Mouse (Mus musculus) cerebellum, adult 2 months (tissue): ENCODE data around the gene Epha4.

Experiments
- CTCF ChIP-seq: fragments of 200-500 bp; IDR thresholded peaks from 2 replicates; pipeline ENCODE4 v1.5.1; 2011; ENCODE audit warnings: low read depth, mild to moderate bottlenecking, control low read depth, low read length, moderate library complexity, borderline replicate concordance; ENCODE audit not compliant: insufficient read depth
- POLR2A ChIP-seq: fragments of 200-500 bp; IDR thresholded peaks from 2 replicates; pipeline ENCODE4 v1.6.1; 2011; ENCODE audit warnings: low read length, control low read depth, borderline replicate concordance; ENCODE audit not compliant: insufficient read depth

DNA sequence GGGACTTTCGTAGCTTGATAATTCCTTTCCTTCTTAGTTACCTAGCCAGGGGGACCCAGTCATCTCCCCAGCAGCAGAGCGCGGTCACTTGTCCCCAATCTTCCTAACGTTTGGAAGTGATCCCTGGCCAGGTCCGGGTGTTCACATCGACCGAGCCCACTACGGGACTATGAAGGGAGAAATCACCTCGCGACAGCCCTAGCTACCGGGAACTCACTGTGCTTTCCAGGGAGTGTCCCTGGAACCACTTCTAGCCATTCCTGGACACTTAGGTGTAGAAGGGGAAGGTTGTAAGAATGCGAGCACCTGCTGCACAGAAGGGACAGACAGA is 728 bp upstream of the Epha4 start:
- no peak for TF ChIP-seq CTCF
- no peak for TF ChIP-seq POLR2A
